Comparison of ENCODE assay signal across 8 mouse cellular contexts in genomic region chr11:60200384-60200783, GRCm38 (mm10). TPM values are rescaled to one million over a fixed set of nuclear protein-coding genes. Genes with fewer than 3 reads are reported as not detected.
DNase-seq lines count a peak whose midpoint lies in the region; ATAC-seq lines count a peak whose summit lies in the region.

No protein-coding gene starts in this region.

- H3K27me3 ChIP-seq in heart, embryonic 11.5 days (ENCODE audit: control insufficient read depth, insufficient read depth, low read length), result no peaks in the 10 kb centered on the region
- no peaks in the 10 kb centered on the region for H3K27me3 ChIP-seq in limb, embryonic 12.5 days

- H3K36me3 ChIP-seq in heart, embryonic 11.5 days (ENCODE audit: control insufficient read depth, insufficient read depth, low read length), result peaks cover 47% of the 10 kb centered on the region
- peaks cover 96% of the 10 kb centered on the region for H3K36me3 ChIP-seq in limb, embryonic 12.5 days

- H3K4me3 ChIP-seq in heart, embryonic 11.5 days (ENCODE audit: low read depth, low read length), result no peak overlapping the region
- H3K4me3 ChIP-seq in limb, embryonic 12.5 days (replicated peaks), result no peak overlapping the region

- no peaks in the 10 kb centered on the region for H3K9me3 ChIP-seq in heart, embryonic 11.5 days (replicated peaks; ENCODE audit: control insufficient read depth, low read length)
- no peaks in the 10 kb centered on the region for H3K9me3 ChIP-seq in limb, embryonic 12.5 days

- H3K9ac ChIP-seq in heart, embryonic 11.5 days (ENCODE audit: low read depth, low read length), result no peak overlapping the region
- peak overlapping the region; percentile 37; the same call in 1 of the 2 replicates for H3K9ac ChIP-seq in limb, embryonic 12.5 days (replicated peaks)

- WGBS in heart, embryonic 11.5 days (ENCODE audit: insufficient replicate concordance), result 86% methylated on average over 11 of the region's 11 CpGs
- 85% methylated on average over 11 of the region's 11 CpGs for WGBS in limb, embryonic 12.5 days

- H3K4me2 ChIP-seq in heart, embryonic 11.5 days, result no peak overlapping the region
- H3K4me2 ChIP-seq in limb, embryonic 12.5 days, result no peak overlapping the region

- H3K4me1 ChIP-seq in heart, embryonic 11.5 days (ENCODE audit: control insufficient read depth, insufficient read depth, low read length), result peaks cover 7% of the 10 kb centered on the region
- peaks cover 12% of the 10 kb centered on the region for H3K4me1 ChIP-seq in limb, embryonic 12.5 days (replicated peaks)

- no peak for ATAC-seq in heart, embryonic 11.5 days (replicated peaks; ENCODE audit: insufficient number of reproducible peaks, low FRiP score, low TSS enrichment)
- ATAC-seq in limb, embryonic 12.5 days (ENCODE audit: insufficient number of reproducible peaks, insufficient read depth, low FRiP score, low TSS enrichment, low read depth), result no peak
- no peak for ATAC-seq in activated CD4-positive, CD25-positive, alpha-beta regulatory T cell, adult 4 months

- no peak for DNase-seq in heart, postnatal 4 days
- DNase-seq in thymus, postnatal 4 days, result peak; percentile 28
- no peak for DNase-seq in thymus, adult 18-20 months
- no peak for DNase-seq in right cerebral cortex, adult 18-20 months
- DNase-seq in frontal cortex, postnatal 14 days (ENCODE audit: low spot score in 2 of 2), result no peak

- H3K27ac ChIP-seq in heart, embryonic 11.5 days (ENCODE audit: low read depth, low read length), result 0 out of 2 replicates have a peak overlapping the region, but pooled peaks have one; percentile 32
- peak overlapping the region; percentile 70; the same call in 1 of the 2 replicates for H3K27ac ChIP-seq in limb, embryonic 12.5 days

RNA-seq across cellular contexts. Expression of gene Srebf1, which starts 22.0 kb away (rescaled TPM):
- 39.0 and 41.0 TPM in 2 replicates for polyA plus RNA-seq in heart, embryonic 11.5 days (2014; fragmentation: Nextera tagmentation; extraction: Ambion mirVana)
- total RNA-seq in heart, postnatal 4 days (2021), result 10 to 100 TPM; 35.8 to 50.8 TPM
- polyA plus RNA-seq in limb, embryonic 12.5 days (2016; fragmentation: Nextera tagmentation; extraction: Ambion mirVana), result 54.1 and 61.2 TPM in 2 replicates
- polyA plus RNA-seq in activated CD4-positive, CD25-positive, alpha-beta regulatory T cell, adult 4 months (2017; shearing (Covaris generic)), result 10 to 100 TPM; 23.6 to 35.9 TPM
